Comparison of ENCODE assay signal across 9 mouse cellular contexts in genomic region chr9:122084175-122084574, GRCm38 (mm10). TPM values are rescaled to one million over a fixed set of nuclear protein-coding genes. Genes with fewer than 3 reads are reported as not detected.
DNase-seq lines count a peak whose midpoint lies in the region; ATAC-seq lines count a peak whose summit lies in the region.
"Had no signal": no experiment of that assay in that cellular context is flagged by ENCODE, and none has a peak within 500 bp of the region (broad histone marks: within the 10 kb centered on the region; RNA-seq: fewer than 3 reads in every experiment).

No protein-coding gene starts in this region.

- H3K4me2 ChIP-seq in hindbrain, embryonic 15.5 days: no peak overlapping the region
- no peak overlapping the region for H3K4me2 ChIP-seq in neural tube, embryonic 15.5 days
- H3K4me2 ChIP-seq: midbrain, embryonic 12.5 days had no signal

- H3K9ac ChIP-seq in hindbrain, embryonic 15.5 days: no peak overlapping the region
- H3K9ac ChIP-seq in neural tube, embryonic 15.5 days (replicated peaks): no peak overlapping the region
- H3K9ac ChIP-seq: midbrain, embryonic 12.5 days had no signal

- WGBS in hindbrain, embryonic 15.5 days: 50% methylated on average over 4 of the region's 4 CpGs
- WGBS in hindbrain, embryonic 10.5 days: 63% methylated on average over 4 of the region's 4 CpGs
- WGBS in neural tube, embryonic 15.5 days: 36% methylated on average over 4 of the region's 4 CpGs

- 0 out of 2 replicates have a peak, but pooled peaks cover 3% of the 10 kb centered on the region for H3K4me1 ChIP-seq in hindbrain, embryonic 15.5 days (replicated peaks)
- peaks cover 19% of the 10 kb centered on the region for H3K4me1 ChIP-seq in hindbrain, embryonic 10.5 days (replicated peaks)
- H3K4me1 ChIP-seq in neural tube, embryonic 15.5 days: 0 out of 2 replicates have a peak, but pooled peaks cover 10% of the 10 kb centered on the region
- H3K4me1 ChIP-seq: midbrain, embryonic 12.5 days had no signal

- no peaks in the 10 kb centered on the region for H3K9me3 ChIP-seq in hindbrain, embryonic 15.5 days
- no peaks in the 10 kb centered on the region for H3K9me3 ChIP-seq in hindbrain, embryonic 10.5 days
- H3K9me3 ChIP-seq in neural tube, embryonic 15.5 days (replicated peaks): no peaks in the 10 kb centered on the region
- H3K9me3 ChIP-seq: midbrain, embryonic 12.5 days had no signal

- peak overlapping the region; percentile 74 for H3K27ac ChIP-seq in hindbrain, embryonic 15.5 days (replicated peaks)
- H3K27ac ChIP-seq in hindbrain, embryonic 10.5 days: no peak overlapping the region
- H3K27ac ChIP-seq in neural tube, embryonic 15.5 days (replicated peaks): peak overlapping the region; percentile 46
- H3K27ac ChIP-seq: midbrain, embryonic 12.5 days had no signal

- no peak overlapping the region for H3K4me3 ChIP-seq in hindbrain, embryonic 15.5 days
- H3K4me3 ChIP-seq in hindbrain, embryonic 10.5 days: no peak overlapping the region
- no peak overlapping the region for H3K4me3 ChIP-seq in neural tube, embryonic 15.5 days (replicated peaks)
- H3K4me3 ChIP-seq: midbrain, embryonic 12.5 days had no signal

- H3K36me3 ChIP-seq in hindbrain, embryonic 15.5 days: no peaks in the 10 kb centered on the region
- no peaks in the 10 kb centered on the region for H3K36me3 ChIP-seq in hindbrain, embryonic 10.5 days
- no peaks in the 10 kb centered on the region for H3K36me3 ChIP-seq in neural tube, embryonic 15.5 days
- H3K36me3 ChIP-seq: midbrain, embryonic 12.5 days had no signal

- no peak for DNase-seq in hindbrain, embryonic 10.5 days (ENCODE audit: low spot score)
- DNase-seq in gastrocnemius, postnatal 25 days: peak; percentile 62
- peak; percentile 89 for DNase-seq in kidney, adult 9 months
- DNase-seq in thymus, postnatal 25 days: no peak
- DNase-seq in left cerebral cortex, adult 11 months (ENCODE audit: low spot score): no peak
- DNase-seq in cerebellum, postnatal 4 days (ENCODE audit: low spot score in 2 of 2): no peak

- no peaks in the 10 kb centered on the region for H3K27me3 ChIP-seq in hindbrain, embryonic 15.5 days
- no peaks in the 10 kb centered on the region for H3K27me3 ChIP-seq in hindbrain, embryonic 10.5 days (ENCODE audit: insufficient read depth, poor library complexity, severe bottlenecking)
- H3K27me3 ChIP-seq in neural tube, embryonic 15.5 days (replicated peaks): no peaks in the 10 kb centered on the region
- H3K27me3 ChIP-seq: midbrain, embryonic 12.5 days had no signal

- ATAC-seq in hindbrain, embryonic 15.5 days (ENCODE audit: low FRiP score, low read depth): no peak
- ATAC-seq in neural tube, embryonic 15.5 days (ENCODE audit: low FRiP score): no peak

RNA-seq across cellular contexts. Expression of gene Snrk, which starts 32.9 kb away (rescaled TPM):
- 71.9 and 80.2 TPM in 2 replicates for polyA plus RNA-seq in hindbrain, embryonic 15.5 days (2015; fragmentation: Nextera tagmentation; extraction: Ambion mirVana)
- polyA plus RNA-seq in hindbrain, embryonic 10.5 days (2016; fragmentation: Nextera tagmentation; extraction: Ambion mirVana): 30.3 and 32.3 TPM in 2 replicates
- total RNA-seq in gastrocnemius, postnatal 25 days (2021): 10 to 100 TPM; 43.2 to 63.0 TPM
- 74.3 and 76.6 TPM in 2 replicates for polyA plus RNA-seq in neural tube, embryonic 15.5 days (2015; fragmentation: Nextera tagmentation; extraction: Ambion mirVana)

Comparison
In these comparisons a context has a peak if more than half of its experiments do, and no peak if none do; other contexts are left out.
1. DNase-seq: peak in gastrocnemius, postnatal 25 days (single experiment) and kidney, adult 9 months (single experiment); none in hindbrain, embryonic 10.5 days (single experiment), thymus, postnatal 25 days (single experiment), left cerebral cortex, adult 11 months (single experiment) and cerebellum, postnatal 4 days (0 of 2).